Mouse (Mus musculus): ENCODE results near the gene B830017H08Rik.

Gene B830017H08Rik

DNA sequence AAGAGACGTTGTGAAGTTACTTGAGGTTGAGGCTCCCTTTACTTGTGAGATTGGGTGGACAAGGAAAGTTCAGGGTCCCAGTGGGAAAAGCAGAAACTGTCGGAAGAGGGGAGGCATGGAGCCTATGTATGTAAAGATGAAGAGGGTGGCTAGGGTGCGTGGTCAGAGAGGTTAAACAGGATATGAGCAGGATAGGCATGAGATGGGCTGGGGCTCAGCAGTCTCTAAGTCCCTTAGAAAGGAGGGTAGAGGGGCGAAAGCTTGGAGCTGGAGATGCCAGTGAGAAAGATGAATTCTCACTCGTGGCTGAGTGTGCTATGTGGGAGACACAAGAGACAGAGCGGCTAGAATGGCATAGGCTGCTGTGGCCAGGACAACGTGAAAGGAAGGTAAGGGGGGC lies at the start of gene B830017H08Rik:
Gene B830017H08Rik (plus strand): TSS at position 301 of the 400 bp plus-strand sequence.
- in situ Hi-C loops (cut with MboI; ENCODE audit: low pct_unique_long_range_greater_than_20kb in 1 of 2, low sequenced_read_pairs in 2 of 2, unreplicated experiment in 1 of 2) = no loop called here

DNA sequence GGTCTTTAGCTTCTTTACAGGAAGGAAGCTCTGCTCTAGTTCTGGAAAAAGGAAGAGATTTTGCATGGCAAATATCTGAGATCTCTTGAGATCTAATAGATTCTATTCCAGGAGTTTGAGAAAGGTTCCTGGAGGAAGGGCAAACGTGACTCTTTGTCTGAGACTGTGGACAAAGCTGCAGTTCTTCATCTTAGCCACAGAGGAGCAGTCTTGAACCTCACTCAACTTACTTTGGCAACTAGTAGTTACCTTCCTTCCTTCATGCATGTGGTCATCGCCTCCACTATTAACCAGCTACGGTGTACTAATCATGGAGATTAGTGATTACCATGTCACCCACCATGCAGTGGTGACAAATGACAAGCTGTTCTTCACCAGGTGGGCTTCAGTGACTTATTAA lies 47.6 kb upstream of the B830017H08Rik start:
- in situ Hi-C loops (cut with MboI; ENCODE audit: low pct_unique_long_range_greater_than_20kb in 1 of 2, low sequenced_read_pairs in 2 of 2, unreplicated experiment in 1 of 2) = loop anchor here in 1 of 2 experiments (10.0 kb wide), 1 partner anchor 479 kb away; no protein-coding TSS in a partner anchor

DNA sequence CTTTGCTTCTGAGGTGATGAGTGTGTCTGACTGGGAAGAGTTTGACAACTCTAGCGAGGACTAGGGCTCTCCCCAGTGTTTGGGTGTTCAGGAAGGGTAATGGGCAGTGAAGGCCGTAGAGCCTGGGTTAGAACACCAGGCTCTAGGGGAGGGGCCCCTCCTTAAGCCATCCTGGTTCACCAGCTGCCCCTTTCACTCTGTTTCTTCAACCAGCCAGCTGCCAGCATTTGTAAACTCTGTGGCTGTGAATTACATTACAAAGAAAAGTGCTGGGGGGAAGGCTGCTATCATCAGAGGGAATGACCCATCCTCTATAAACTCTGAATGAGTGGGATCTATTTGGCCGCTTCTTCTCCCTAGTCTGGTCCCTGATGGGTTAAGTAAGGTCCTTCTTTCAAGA lies 40.2 kb upstream of the B830017H08Rik start:
- in situ Hi-C loops (cut with MboI; ENCODE audit: low pct_unique_long_range_greater_than_20kb in 1 of 2, low sequenced_read_pairs in 2 of 2, unreplicated experiment in 1 of 2) = no loop called here

DNA sequence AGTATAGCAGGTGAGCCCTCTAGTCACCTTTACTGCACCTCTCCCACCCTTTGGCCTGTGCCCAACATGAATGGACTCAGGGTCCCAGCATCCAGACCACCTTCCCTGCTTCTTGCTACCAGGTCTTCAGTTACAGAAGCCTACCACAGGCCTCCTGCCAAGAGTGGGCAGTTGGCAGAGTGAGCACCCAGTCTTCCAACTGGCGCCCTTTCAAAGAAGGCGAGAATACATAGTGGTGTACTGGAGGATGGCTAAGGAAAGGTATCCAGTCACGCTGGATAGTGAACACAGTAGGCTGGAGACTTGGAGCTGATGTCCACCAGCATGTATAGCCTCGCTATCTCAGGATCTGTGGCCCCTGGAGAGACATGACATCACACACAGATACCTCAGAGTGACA lies 38.9 kb upstream of the B830017H08Rik start:
- in situ Hi-C loops (cut with MboI; ENCODE audit: low pct_unique_long_range_greater_than_20kb in 1 of 2, low sequenced_read_pairs in 2 of 2, unreplicated experiment in 1 of 2) = no loop called here

DNA sequence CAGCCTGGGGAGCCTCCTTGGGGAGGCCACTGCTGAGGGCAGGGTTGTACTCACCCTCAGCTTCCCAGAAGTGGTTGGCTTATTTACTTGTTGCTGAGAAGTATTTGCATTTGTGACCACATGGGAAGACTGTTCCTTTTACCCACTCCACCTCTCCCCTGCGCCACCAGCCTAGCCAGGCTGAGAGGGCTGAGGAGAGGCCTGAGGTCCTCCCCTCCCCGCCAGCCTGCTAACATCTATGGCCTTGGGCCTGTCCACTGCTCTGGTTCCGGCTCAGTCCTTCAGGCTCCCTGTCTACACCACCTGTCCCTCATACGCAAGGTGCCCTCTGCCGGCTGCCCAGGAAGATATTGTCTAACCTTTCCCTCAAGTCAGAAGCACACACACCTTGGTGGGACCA lies 37.3 kb upstream of the B830017H08Rik start:
- in situ Hi-C loops (cut with MboI; ENCODE audit: low pct_unique_long_range_greater_than_20kb in 1 of 2, low sequenced_read_pairs in 2 of 2, unreplicated experiment in 1 of 2) = no loop called here

DNA sequence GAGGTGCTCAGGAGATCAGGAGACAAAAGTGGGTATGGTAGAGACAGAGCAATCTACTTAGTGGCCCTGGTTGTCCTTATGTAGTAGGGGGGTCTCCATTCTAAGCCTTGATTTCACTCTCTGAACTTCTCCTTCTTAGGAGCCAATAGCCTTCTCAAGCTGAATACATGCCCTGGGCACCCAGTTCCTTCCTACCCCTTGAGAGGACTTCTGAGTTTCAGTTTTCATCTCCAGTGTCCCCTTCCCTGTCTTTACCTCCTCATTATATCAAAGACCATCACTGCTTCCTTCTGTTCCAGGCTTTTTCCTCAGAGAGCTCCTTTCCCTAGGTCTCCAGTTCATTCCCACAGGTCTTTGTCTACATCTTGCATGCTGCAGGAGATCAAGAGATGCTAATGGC lies 36.4 kb upstream of the B830017H08Rik start:
- in situ Hi-C loops (cut with MboI; ENCODE audit: low pct_unique_long_range_greater_than_20kb in 1 of 2, low sequenced_read_pairs in 2 of 2, unreplicated experiment in 1 of 2) = no loop called here

DNA sequence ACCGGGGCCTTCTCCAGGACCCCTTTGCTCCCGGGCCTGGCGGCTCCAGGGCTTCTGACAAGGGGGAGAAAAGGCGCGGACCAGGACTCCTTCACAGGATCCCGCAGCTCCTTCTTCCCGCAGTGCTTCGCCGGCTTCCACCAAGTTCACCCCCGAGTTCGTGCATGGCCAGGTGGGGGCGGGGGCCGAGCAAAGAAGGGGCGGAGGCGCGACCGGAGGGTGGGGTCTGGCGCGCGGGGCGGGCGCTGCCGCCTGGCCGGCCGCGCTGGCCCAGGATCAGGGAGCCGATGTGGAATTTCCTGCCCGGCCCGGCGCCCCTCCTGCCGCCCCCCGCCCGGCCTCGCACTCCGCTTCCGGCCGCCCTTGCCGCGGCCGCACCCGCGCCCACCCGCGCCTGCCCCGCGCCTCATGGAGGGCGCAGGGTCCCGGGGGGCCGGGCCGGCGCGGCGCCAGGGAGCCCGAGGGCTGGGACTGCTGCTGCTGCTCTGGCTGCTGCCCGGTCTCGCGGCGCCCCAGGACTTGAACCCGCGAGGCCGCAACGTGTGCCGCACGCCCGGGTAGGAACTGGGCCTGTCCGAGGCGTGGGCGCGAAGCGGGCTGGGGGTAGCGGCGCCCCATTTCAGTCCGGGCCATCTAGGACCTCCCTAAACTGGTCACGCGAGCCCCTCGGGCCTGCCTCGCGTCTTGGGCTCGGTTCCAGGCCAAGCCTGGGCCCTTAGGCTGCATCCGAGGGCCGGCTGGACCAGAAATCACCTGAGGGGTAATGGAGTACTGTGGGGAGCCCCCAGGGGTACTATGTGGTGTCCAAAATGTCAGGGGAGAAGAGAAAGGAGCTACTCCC lies 35.7 kb upstream of the B830017H08Rik start, which contains the start of gene Scarf2:
Gene Scarf2 (plus strand): TSS at position 312 of the 841 bp plus-strand sequence.
- in situ Hi-C loops (cut with MboI; ENCODE audit: low pct_unique_long_range_greater_than_20kb in 1 of 2, low sequenced_read_pairs in 2 of 2, unreplicated experiment in 1 of 2) = no loop called here

DNA sequence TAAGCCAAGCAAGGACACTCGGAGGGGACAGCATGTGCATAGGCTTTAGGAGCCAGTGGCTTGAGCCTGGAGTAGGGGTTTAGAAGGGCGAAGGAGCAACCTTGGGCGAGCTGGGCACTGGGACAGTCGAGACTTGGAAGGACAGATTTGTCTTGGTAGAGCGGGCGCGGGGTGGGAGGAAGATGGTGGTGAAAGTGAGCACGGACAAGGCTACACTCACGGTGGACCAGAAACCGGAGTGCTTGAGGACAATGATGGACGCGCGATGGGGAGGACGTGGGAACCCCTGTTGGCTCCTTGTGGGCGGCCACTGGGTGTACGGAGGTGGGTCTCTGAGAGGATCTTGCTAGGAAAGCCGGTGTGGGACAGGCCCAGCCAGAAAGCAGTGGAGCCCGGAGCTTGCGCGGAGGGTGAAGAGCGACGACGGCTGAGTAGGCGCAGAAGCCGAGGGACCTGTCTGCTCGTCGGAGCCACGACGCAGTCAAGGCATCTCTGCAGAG lies 35.1 kb upstream of the B830017H08Rik start:
- in situ Hi-C loops (cut with MboI; ENCODE audit: low pct_unique_long_range_greater_than_20kb in 1 of 2, low sequenced_read_pairs in 2 of 2, unreplicated experiment in 1 of 2) = no loop called here

DNA sequence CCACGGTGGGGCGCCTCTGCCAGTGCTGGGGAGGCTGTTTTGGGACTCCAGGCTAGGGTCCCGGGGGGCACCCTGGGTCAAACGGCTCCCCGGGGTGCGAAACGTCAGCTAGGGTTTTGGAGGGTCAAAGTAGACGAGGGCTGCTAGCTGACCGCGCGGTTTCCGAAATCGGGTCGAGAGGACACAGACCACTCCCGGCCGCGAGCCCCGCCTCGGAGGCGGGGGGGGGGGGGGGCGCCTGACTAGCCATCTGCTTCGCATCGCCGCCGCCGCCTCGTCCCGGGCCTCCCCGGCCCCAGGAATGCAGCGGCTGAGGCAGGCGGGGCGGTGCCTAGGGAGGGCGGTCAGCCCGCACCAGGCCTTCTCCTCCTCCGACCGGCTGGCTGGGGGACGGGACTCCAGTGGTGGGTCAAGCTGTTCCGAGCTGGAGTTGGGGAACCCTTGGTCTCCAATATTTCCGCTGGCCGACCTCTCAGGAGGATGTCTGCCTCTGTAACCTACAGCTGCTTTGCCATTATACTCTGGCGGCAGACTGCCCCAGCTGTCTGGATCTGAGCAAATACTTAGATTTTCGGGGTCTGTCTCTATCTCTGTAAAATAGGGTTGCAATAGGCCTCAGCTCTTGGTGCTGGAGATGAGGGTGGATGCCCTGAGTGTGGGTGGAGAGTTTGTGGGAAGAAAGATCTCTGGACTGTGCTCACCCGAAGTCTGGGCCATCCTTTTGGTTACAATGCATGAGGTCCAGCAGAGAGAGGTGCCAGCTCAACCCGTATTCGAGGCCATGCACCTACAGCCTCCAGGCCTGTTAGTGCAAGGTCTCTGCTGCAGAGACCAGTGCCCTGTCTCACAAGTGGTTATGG lies 34.4 kb upstream of the B830017H08Rik start:
- in situ Hi-C loops (cut with MboI; ENCODE audit: low pct_unique_long_range_greater_than_20kb in 1 of 2, low sequenced_read_pairs in 2 of 2, unreplicated experiment in 1 of 2) = no loop called here

DNA sequence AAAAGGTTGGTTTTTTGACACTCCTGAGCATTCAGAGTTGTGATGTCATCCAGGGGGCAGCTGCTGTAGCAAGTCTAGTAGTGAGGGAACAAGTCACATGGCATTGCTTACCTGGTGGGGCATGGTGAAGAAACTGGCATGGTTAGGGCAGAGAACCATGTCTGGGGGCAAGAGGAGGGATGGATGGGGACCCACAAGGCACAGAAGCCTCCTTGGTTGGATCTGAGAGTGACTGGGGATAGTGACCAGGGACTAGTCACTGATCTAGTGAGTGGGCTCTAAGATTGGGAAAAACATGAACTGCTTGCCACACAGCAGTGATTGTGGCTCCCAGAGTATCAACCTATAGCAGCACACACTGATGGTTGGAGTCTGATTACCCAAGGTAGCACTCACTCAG lies 33.3 kb upstream of the B830017H08Rik start:
- in situ Hi-C loops (cut with MboI; ENCODE audit: low pct_unique_long_range_greater_than_20kb in 1 of 2, low sequenced_read_pairs in 2 of 2, unreplicated experiment in 1 of 2) = no loop called here

DNA sequence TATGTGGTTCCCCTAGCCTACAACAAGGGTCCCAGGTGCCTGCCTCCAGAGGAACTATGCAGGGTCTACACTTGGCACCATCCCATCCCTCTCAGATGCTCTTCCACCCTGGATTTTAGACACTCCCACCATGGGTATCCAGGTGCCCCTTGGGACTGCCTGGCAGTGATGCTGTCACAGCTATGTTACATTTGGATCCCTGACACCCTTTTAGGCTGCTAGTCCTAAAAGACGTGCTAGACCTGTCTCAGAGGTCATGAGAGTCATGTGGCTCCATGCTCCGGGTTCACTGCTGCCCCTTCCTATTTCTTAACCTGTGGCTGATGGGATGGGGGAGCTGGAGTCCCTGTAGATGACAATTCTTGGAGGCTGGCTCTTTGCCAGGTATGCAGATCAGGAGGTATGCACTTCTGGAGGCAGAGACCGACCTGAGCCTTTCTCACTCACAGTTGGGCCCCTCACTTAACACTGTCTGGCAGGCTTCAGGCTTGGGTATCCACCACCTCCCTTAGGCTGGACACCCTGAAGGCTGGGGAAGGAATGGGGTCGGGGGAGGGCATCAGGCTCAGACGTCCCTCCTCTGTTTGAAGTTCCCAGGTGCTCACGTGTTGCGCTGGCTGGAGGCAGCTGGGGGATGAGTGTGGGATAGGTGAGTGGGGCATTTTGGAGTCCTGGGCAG lies 31.0 kb upstream of the B830017H08Rik start:
- in situ Hi-C loops (cut with MboI; ENCODE audit: low pct_unique_long_range_greater_than_20kb in 1 of 2, low sequenced_read_pairs in 2 of 2, unreplicated experiment in 1 of 2) = loop anchor here (5.0 to 25.0 kb wide), 2 partner anchors 40 to 785 kb away; partner anchors contain the start of gene Tbx1 (in 1 of the 2)

- in situ Hi-C loops (cut with MboI; ENCODE audit: low pct_unique_long_range_greater_than_20kb in 1 of 2, low sequenced_read_pairs in 2 of 2, unreplicated experiment in 1 of 2) = loop anchor here (5.0 to 25.0 kb wide), 2 partner anchors 40 to 785 kb away; partner anchors contain the start of gene Tbx1 (in 1 of the 2)
These were observed 30.5 kb upstream of the B830017H08Rik start for GRCm38 (mm10) chr16:17802456-17802838.

DNA sequence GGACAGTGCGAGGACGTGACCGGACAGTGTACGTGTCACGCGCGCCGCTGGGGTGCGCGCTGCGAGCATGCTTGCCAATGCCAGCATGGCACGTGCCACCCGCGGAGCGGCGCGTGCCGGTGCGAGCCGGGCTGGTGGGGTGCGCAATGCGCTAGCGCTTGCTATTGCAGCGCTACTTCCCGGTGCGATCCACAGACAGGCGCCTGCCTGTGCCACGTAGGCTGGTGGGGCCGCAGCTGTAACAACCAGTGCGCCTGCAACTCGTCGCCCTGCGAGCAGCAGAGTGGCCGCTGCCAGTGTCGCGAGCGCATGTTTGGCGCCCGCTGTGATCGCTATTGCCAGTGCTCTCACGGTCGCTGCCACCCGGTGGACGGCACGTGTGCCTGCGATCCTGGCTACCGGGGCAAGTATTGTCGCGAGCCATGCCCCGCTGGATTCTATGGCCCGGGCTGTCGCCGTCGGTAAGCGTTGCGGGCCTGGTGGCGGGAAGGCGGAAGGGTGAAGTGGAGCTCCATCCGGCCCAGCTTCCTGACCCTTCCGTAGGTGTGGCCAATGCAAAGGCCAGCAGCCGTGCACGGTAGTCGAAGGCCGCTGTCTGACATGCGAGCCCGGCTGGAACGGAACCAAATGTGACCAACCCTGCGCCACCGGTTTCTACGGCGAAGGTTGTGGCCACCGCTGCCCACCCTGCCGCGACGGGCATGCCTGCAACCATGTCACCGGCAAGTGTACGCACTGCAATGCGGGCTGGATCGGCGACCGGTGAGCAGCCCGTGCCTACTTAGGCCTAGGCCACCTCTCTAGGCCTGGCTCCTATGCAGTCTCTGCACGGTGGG lies 29.9 kb upstream of the B830017H08Rik start:
- in situ Hi-C loops (cut with MboI; ENCODE audit: low pct_unique_long_range_greater_than_20kb in 1 of 2, low sequenced_read_pairs in 2 of 2, unreplicated experiment in 1 of 2) = loop anchor here (5.0 to 25.0 kb wide), 2 partner anchors 41 to 784 kb away; partner anchors contain the start of gene Tbx1 (in 1 of the 2)

DNA sequence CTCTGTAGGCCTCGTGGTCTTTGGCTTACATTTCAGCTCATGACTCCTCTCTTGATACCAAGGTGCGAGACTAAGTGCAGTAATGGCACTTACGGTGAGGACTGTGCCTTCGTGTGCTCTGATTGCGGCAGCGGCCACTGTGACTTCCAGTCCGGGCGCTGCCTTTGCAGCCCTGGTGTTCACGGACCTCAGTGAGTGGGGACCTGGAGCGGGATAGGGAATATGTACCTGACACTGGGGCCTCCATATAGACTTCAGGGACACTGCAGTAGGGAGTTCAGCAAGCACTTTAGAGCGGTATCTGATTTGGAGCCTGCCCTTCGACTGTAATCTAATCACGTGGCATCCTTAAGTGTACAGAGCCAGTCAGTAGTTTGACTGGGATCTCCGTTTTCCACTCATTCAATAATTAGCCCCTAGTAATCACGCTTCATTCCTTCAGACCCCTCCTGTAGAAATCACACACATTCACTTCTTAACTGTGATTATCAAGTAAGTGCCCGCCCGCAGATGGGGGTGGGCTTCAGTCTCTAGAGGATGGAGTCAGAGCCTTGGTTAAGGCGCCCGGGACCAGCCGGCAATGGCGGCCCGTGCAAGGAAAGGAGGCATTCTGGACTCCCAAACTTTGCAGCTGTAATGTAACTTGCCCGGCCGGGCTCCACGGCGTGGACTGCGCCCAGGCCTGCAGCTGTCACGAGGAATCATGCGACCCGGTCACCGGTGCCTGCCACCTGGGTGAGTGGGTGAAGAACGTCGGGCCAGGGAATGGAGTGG lies 29.1 kb upstream of the B830017H08Rik start:
- in situ Hi-C loops (cut with MboI; ENCODE audit: low pct_unique_long_range_greater_than_20kb in 1 of 2, low sequenced_read_pairs in 2 of 2, unreplicated experiment in 1 of 2) = loop anchor here (5.0 to 25.0 kb wide), 2 partner anchors 42 to 783 kb away; partner anchors contain the start of gene Tbx1 (in 1 of the 2)

DNA sequence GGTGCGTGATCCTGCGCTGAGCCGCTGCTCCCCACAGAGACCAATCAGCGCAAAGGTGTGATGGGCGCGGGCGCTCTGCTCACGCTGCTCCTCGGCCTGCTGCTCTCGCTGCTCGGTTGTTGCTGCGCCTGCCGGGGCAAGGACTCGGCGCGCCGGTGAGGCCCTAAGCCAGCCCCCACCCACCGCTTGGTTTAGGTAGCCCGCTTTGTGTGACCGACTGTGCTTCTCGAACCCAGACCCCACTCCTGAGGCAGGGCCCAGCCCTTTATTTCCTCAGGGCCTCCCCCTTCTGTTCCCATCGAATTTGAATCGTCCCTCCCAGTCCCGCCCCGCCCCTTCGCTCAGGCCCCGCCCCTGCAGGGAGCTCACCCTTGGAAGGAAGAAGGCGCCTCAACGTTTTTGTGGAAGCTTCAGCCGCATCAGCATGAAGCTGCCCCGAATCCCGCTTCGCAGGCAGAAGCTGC lies 28.4 kb upstream of the B830017H08Rik start:
- in situ Hi-C loops (cut with MboI; ENCODE audit: low pct_unique_long_range_greater_than_20kb in 1 of 2, low sequenced_read_pairs in 2 of 2, unreplicated experiment in 1 of 2) = loop anchor here (5.0 to 25.0 kb wide), 2 partner anchors 42 to 783 kb away; partner anchors contain the start of gene Tbx1 (in 1 of the 2)

DNA sequence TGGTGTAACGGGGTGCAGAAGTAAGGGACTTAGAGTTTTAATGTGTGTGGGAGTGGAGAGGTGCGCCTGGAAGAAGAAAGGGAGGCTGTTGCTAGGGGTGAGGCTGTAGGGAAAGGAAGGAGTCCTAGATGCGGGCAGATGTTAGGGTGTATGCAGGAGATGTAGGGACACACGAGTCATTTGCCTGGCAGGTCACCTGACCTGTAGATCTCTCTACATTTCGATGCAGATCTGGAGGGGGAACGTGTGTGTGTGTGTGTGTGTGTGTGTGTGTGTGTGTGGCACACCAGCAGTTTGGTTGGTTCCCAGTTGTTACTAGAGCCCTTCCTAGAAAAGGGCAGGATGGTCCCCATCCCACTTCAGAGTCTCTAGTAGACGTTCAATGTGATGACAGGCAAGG lies 27.9 kb upstream of the B830017H08Rik start:
- in situ Hi-C loops (cut with MboI; ENCODE audit: low pct_unique_long_range_greater_than_20kb in 1 of 2, low sequenced_read_pairs in 2 of 2, unreplicated experiment in 1 of 2) = loop anchor here (5.0 to 25.0 kb wide), 2 partner anchors 43 to 782 kb away; partner anchors contain the start of gene Tbx1 (in 1 of the 2)
